Mouse (Mus musculus) olfactory bulb, adult 2 months (tissue): ENCODE results near the gene Mt3. TPM values are rescaled to one million over a fixed set of nuclear protein-coding genes. Genes with fewer than 3 reads are reported as not detected.

Experiments used
- H3K27ac ChIP-seq: fragments of 200-500 bp; 2 replicates; pipeline ENCODE4 v1.5.1; 2012; ENCODE audit warnings: low read depth, low read length; ENCODE audit not compliant: insufficient read depth
- H3K4me1 ChIP-seq: fragments of 200-500 bp; 2 replicates; pipeline ENCODE4 v1.6.1; 2012; ENCODE audit warnings: low read length; ENCODE audit not compliant: control insufficient read depth, insufficient read depth
- H3K4me3 ChIP-seq: fragments of 200-500 bp; 2 replicates; pipeline ENCODE4 v1.5.1; 2012; ENCODE audit warnings: mild to moderate bottlenecking, low read depth, low read length, moderate library complexity; ENCODE audit not compliant: insufficient read depth
- CTCF ChIP-seq: fragments of 200-500 bp; IDR thresholded peaks from 2 replicates; pipeline ENCODE4 v1.5.1; 2012; ENCODE audit warnings: low read depth, mild to moderate bottlenecking, low read length, moderate library complexity; ENCODE audit not compliant: insufficient read depth
- POLR2A ChIP-seq: fragments of 200-500 bp; IDR thresholded peaks from 2 replicates; pipeline ENCODE4 v1.6.1; 2012; ENCODE audit warnings: mild to moderate bottlenecking, low read depth, low read length, moderate library complexity; ENCODE audit not compliant: insufficient read depth
- WGBS: fragments of 180-500 bp; shearing (Covaris S2); methylation state at CpG from one replicate; pipeline ENCODE4 v1.1.7; 2018; 5-methylcytosine and 5-hydroxymethylcytosine counted together
- polyA plus RNA-seq: library from polyadenylated mRNA; stranded (reverse); fragments of >200 nt; gene quantifications from 2 replicates; pipeline ENCODE4 v1.2.4, GENCODE M21; 2012; ENCODE audit warnings: low replicate concordance; ENCODE audit not compliant: missing spikeins, insufficient read depth, insufficient read length

The Mt3 gene
- polyA plus RNA-seq, 1 experiment: not detected

DNA sequence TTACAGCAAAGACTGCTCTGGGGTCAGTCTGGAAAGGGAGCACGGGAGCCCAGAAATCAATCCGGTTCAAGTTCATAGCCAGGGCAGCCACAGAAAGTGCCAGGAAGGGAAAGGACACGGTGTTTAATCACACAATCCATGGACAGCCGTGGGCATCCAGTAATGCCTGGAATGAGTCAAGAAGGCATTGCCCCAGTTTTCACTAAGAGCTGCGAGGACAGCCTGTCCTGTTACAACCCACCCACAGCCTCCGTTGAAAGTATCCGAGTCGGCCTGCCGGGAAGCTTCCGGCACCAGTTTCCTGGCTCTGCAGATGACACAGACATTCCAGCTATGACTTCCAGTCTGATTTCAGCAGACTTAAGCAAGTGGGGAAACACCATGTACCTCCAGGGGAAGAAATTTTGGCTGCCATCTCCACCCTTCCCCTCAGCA lies 18.9 kb downstream of the Mt3 start:
- WGBS: 37% methylated on average over 10 of the region's 10 CpGs
- TF ChIP-seq POLR2A: no peak
- no peak for TF ChIP-seq CTCF
- Histone ChIP-seq H3K4me3 (no peak overlapping the region), H3K27ac (peak overlapping the region; percentile 8; the same call in 1 of the 2 replicates), H3K4me1 (peaks cover 19% of the 10 kb centered on the region)

DNA sequence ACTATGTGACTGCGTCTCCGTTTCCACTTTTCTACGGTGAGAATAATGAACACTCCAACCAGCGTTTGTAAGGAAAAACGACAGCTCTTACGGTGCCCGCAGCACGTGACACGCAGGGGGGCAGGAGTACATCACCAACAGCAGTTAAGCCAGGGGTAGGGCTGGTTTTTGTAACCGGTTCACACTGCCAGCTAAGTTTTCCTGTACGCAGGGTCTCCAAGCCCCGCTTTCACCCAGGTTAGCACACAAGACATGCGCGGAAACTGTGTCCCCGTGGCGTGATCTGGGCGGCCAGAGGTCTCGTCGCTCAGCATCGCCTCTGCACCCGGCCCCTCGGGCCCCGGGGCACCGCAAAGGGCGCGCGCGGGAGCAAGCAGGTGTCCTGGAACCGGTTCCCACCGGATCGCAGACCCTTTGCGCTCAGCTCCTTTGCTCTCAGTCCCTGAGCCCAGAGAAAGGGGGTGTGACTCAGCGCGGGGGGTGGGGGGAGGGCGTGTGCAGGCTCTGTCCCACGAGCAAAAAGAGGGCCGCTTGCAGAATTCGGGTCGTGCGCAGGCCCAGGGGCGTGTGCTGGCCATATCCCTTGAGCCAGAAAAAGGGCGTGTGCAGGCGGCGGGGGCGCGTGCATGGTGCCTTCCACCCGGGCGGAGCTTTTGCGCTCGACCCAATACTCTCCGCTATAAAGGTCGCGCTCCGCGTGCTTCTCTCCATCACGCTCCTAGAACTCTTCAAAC lies 19.8 kb downstream of the Mt3 start, which contains the start of gene Mt2:
Gene Mt2 (plus strand): TSS at position 590 of the 734 bp plus-strand sequence.
- Histone ChIP-seq H3K4me1 (peaks cover 21% of the 10 kb centered on the region), H3K27ac (peak within 1 kb of the TSS; percentile 77), H3K4me3 (peak within 1 kb of the TSS; percentile 53)
- 1% methylated on average over 56 of the region's 56 CpGs for WGBS
- TF ChIP-seq CTCF (no peak), POLR2A (peak; percentile 33; the same call in 1 of the 2 replicates)

- WGBS: 6% methylated on average over 39 of the region's 39 CpGs
- no peak for TF ChIP-seq CTCF
- TF ChIP-seq POLR2A: no peak
Observed at GRCm38 (mm10) chr8:94172809-94173732, 20.7 kb downstream of the Mt3 start.

GRCm38 (mm10) chr8:94173848-94174403 lies 21.5 kb downstream of the Mt3 start:
- Histone ChIP-seq H3K4me1 (peaks cover 23% of the 10 kb centered on the region), H3K27ac (0 out of 2 replicates have a peak overlapping the region, but pooled peaks have one; percentile 9), H3K4me3 (no peak overlapping the region)
- 75% methylated on average over 11 of the region's 11 CpGs for WGBS
- TF ChIP-seq POLR2A (no peak), CTCF (no peak)

More at GRCm38 (mm10) chr8:94172809-94173732, 20.7 kb downstream of the Mt3 start:
- H3K4me1 ChIP-seq: peaks cover 21% of the 10 kb centered on the region
- peak overlapping the region; percentile 53 for H3K4me3 ChIP-seq
- peak overlapping the region; percentile 77 for H3K27ac ChIP-seq

GRCm38 (mm10) chr8:94174619-94175213 lies 22.3 kb downstream of the Mt3 start:
- Histone ChIP-seq H3K27ac (no peak overlapping the region), H3K4me1 (peaks cover 23% of the 10 kb centered on the region), H3K4me3 (no peak overlapping the region)
- no peak for TF ChIP-seq CTCF
- no peak for TF ChIP-seq POLR2A
- 62% methylated on average over 7 of the region's 7 CpGs for WGBS

DNA sequence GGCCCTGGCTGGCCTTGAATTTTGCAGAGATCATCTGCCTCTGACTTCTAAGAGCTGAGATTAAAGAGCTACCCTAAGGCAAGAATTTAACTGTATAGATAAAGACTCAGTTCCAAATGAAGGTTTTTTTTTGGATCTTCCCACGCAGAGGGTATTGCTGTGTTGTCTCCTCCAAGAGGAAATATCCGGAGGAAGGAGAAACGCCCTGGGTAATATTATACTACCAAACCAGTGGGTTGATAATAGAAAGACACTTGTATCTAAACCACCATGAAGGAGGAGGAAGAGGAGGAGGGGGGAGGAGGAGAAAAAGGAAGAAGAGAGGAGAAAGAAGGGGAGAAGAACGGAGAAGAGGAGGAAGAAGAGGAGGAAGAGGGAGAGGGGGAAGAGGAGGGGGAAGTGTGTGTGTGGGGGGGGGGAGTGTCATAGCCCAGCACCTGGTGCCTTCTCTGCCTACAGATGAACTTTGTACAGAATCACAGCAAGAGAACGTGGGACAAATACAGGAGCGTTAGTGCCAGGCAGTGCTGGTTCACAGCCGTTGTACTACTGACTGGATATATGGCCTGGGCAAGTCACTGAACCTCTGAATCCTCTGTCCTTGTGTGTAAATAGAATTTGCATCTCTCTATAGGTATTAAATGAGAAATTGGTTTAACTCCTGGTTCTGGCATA lies 25.4 kb downstream of the Mt3 start:
- Histone ChIP-seq H3K27ac (peak overlapping the region; percentile 83; the same call in 1 of the 2 replicates), H3K4me3 (no peak overlapping the region), H3K4me1 (peaks cover 16% of the 10 kb centered on the region)
- TF ChIP-seq CTCF (no peak), POLR2A (no peak)
- WGBS: 50% methylated on average over 7 of the region's 7 CpGs

- H3K4me1 ChIP-seq: peaks cover 16% of the 10 kb centered on the region
- peak; percentile 92 for TF ChIP-seq POLR2A
- no peak for TF ChIP-seq CTCF
- WGBS: under 1% methylated on average over 50 of the region's 50 CpGs
- H3K27ac ChIP-seq: peak within 1 kb of the TSS; percentile 89
- peak within 1 kb of the TSS; percentile 75 for H3K4me3 ChIP-seq
Observed at GRCm38 (mm10) chr8:94178857-94179712, 26.7 kb downstream of the Mt3 start, which contains the start of gene Mt1. Gene Mt1, plus strand, starts transcription at chr8:94179082.
